Mouse (Mus musculus): ENCODE data around the gene Slc30a1. TPM values are rescaled to one million over a fixed set of nuclear protein-coding genes. Genes with fewer than 3 reads are reported as not detected.

The Slc30a1 gene
- polyA plus RNA-seq, 1 experiment from 2014 or later = 1.7 TPM

- Histone ChIP-seq H3K9ac (no peak overlapping the region), H3K4me2 (no peak overlapping the region), H3K27ac (no peak overlapping the region), H3K4me3 (no peak overlapping the region), H3K4me1 (no peaks in the 10 kb centered on the region), H3K27me3 (no peaks in the 10 kb centered on the region), H3K9me3 (no peaks in the 10 kb centered on the region), H3K36me3 (no peaks in the 10 kb centered on the region)
- 74% methylated on average over 8 of the region's 8 CpGs for WGBS
- no peak for ATAC-seq (ENCODE audit: insufficient number of reproducible peaks, insufficient read depth, low FRiP score, low TSS enrichment, low read depth)
Measured at GRCm38 (mm10) chr1:191947796-191948195, 41.2 kb downstream of the Slc30a1 start.

GRCm38 (mm10) chr1:191948600-191948999, 42.0 kb downstream of the Slc30a1 start:
- Histone ChIP-seq H3K36me3 (no peaks in the 10 kb centered on the region), H3K4me1 (no peaks in the 10 kb centered on the region), H3K27me3 (no peaks in the 10 kb centered on the region), H3K9me3 (no peaks in the 10 kb centered on the region), H3K27ac (no peak overlapping the region), H3K4me2 (no peak overlapping the region), H3K9ac (no peak overlapping the region), H3K4me3 (no peak overlapping the region)
- 80% methylated on average over 8 of the region's 8 CpGs for WGBS
- no peak for ATAC-seq (ENCODE audit: insufficient number of reproducible peaks, insufficient read depth, low FRiP score, low TSS enrichment, low read depth)

- no peak overlapping the region for H3K4me3 ChIP-seq
- no peaks in the 10 kb centered on the region for H3K36me3 ChIP-seq
- 61% methylated on average over 2 of the region's 2 CpGs for WGBS
- H3K4me1 ChIP-seq = no peaks in the 10 kb centered on the region
- H3K9ac ChIP-seq = no peak overlapping the region
- H3K27me3 ChIP-seq = no peaks in the 10 kb centered on the region
- H3K9me3 ChIP-seq = no peaks in the 10 kb centered on the region
- ATAC-seq (ENCODE audit: insufficient number of reproducible peaks, insufficient read depth, low FRiP score, low TSS enrichment, low read depth) = no peak
- H3K4me2 ChIP-seq = no peak overlapping the region
- H3K27ac ChIP-seq = no peak overlapping the region
Measured at GRCm38 (mm10) chr1:191950611-191951010, 44.0 kb downstream of the Slc30a1 start.

GRCm38 (mm10) chr1:191952733-191953335, 46.3 kb downstream of the Slc30a1 start:
- no peaks in the 10 kb centered on the region for H3K4me1 ChIP-seq
- H3K27ac ChIP-seq = no peak overlapping the region
- H3K9ac ChIP-seq = no peak overlapping the region
- H3K4me2 ChIP-seq = no peak overlapping the region
- H3K36me3 ChIP-seq = no peaks in the 10 kb centered on the region
- H3K9me3 ChIP-seq = no peaks in the 10 kb centered on the region
- 91% methylated on average over 11 of the region's 11 CpGs for WGBS
- no peak for ATAC-seq (ENCODE audit: insufficient number of reproducible peaks, insufficient read depth, low FRiP score, low TSS enrichment, low read depth)
- H3K4me3 ChIP-seq = no peak overlapping the region
- no peaks in the 10 kb centered on the region for H3K27me3 ChIP-seq

- H3K9ac ChIP-seq = no peak overlapping the region
- H3K4me3 ChIP-seq = no peak overlapping the region
- no peaks in the 10 kb centered on the region for H3K27me3 ChIP-seq
- no peak overlapping the region for H3K4me2 ChIP-seq
- ATAC-seq (ENCODE audit: insufficient number of reproducible peaks, insufficient read depth, low FRiP score, low TSS enrichment, low read depth) = no peak
- 55% methylated on average over 3 of the region's 3 CpGs for WGBS
- no peaks in the 10 kb centered on the region for H3K9me3 ChIP-seq
- H3K27ac ChIP-seq = no peak overlapping the region
- H3K4me1 ChIP-seq = no peaks in the 10 kb centered on the region
- H3K36me3 ChIP-seq = no peaks in the 10 kb centered on the region
Measured at GRCm38 (mm10) chr1:191955101-191955500, 48.5 kb downstream of the Slc30a1 start.

- Histone ChIP-seq H3K4me3 (no peak overlapping the region), H3K36me3 (no peaks in the 10 kb centered on the region), H3K9ac (no peak overlapping the region), H3K9me3 (no peaks in the 10 kb centered on the region), H3K27me3 (0 out of 2 replicates have a peak, but pooled peaks cover 3% of the 10 kb centered on the region), H3K4me2 (no peak overlapping the region), H3K4me1 (no peaks in the 10 kb centered on the region), H3K27ac (peak overlapping the region; percentile 2; the same call in 1 of the 2 replicates)
- ATAC-seq (ENCODE audit: insufficient number of reproducible peaks, insufficient read depth, low FRiP score, low TSS enrichment, low read depth) = 0 out of 2 replicates have a peak, but pooled peaks have one; percentile 13
- WGBS = 70% methylated on average over 3 of the region's 3 CpGs
Measured at GRCm38 (mm10) chr1:191956261-191956660, 49.7 kb downstream of the Slc30a1 start.

- Histone ChIP-seq H3K4me3 (no peak overlapping the region), H3K9me3 (no peaks in the 10 kb centered on the region), H3K9ac (no peak overlapping the region), H3K4me1 (no peaks in the 10 kb centered on the region), H3K36me3 (no peaks in the 10 kb centered on the region), H3K27ac (no peak overlapping the region), H3K4me2 (no peak overlapping the region), H3K27me3 (0 out of 2 replicates have a peak, but pooled peaks cover 3% of the 10 kb centered on the region)
- ATAC-seq (ENCODE audit: insufficient number of reproducible peaks, insufficient read depth, low FRiP score, low TSS enrichment, low read depth) = no peak
- WGBS = 94% methylated on average over 2 of the region's 2 CpGs
Measured at GRCm38 (mm10) chr1:191956871-191957270, 50.3 kb downstream of the Slc30a1 start.

GRCm38 (mm10) chr1:191957321-191957720, 50.8 kb downstream of the Slc30a1 start:
- no peak overlapping the region for H3K4me3 ChIP-seq
- ATAC-seq (ENCODE audit: insufficient number of reproducible peaks, insufficient read depth, low FRiP score, low TSS enrichment, low read depth) = no peak
- H3K27me3 ChIP-seq = 0 out of 2 replicates have a peak, but pooled peaks cover 3% of the 10 kb centered on the region
- H3K9me3 ChIP-seq = no peaks in the 10 kb centered on the region
- H3K4me2 ChIP-seq = no peak overlapping the region
- WGBS = 88% methylated on average over 3 of the region's 3 CpGs
- H3K4me1 ChIP-seq = no peaks in the 10 kb centered on the region
- no peaks in the 10 kb centered on the region for H3K36me3 ChIP-seq
- H3K9ac ChIP-seq = no peak overlapping the region
- H3K27ac ChIP-seq = no peak overlapping the region

- no peak for ATAC-seq (ENCODE audit: insufficient number of reproducible peaks, insufficient read depth, low FRiP score, low TSS enrichment, low read depth)
- 0 out of 2 replicates have a peak, but pooled peaks cover 3% of the 10 kb centered on the region for H3K27me3 ChIP-seq
- no peak overlapping the region for H3K27ac ChIP-seq
- 65% methylated on average over 2 of the region's 2 CpGs for WGBS
- H3K36me3 ChIP-seq = no peaks in the 10 kb centered on the region
- H3K9me3 ChIP-seq = no peaks in the 10 kb centered on the region
- no peak overlapping the region for H3K4me3 ChIP-seq
- peaks cover 9% of the 10 kb centered on the region for H3K4me1 ChIP-seq
- no peak overlapping the region for H3K9ac ChIP-seq
- H3K4me2 ChIP-seq = no peak overlapping the region
Measured at GRCm38 (mm10) chr1:191960946-191961345, 54.4 kb downstream of the Slc30a1 start.

Other genes starting within 250 kb of the Slc30a1 start
- gene Lpgat1, start 188.9 kb upstream of the Slc30a1 start, polyA plus RNA-seq (2015; fragmentation: Nextera tagmentation; extraction: Ambion mirVana) = 19.0 and 24.3 TPM in 2 replicates
- gene Nek2, start 85.3 kb upstream of the Slc30a1 start, polyA plus RNA-seq (2015; fragmentation: Nextera tagmentation; extraction: Ambion mirVana) = 33.6 and 35.0 TPM in 2 replicates
- gene Rd3, start 70.6 kb downstream of the Slc30a1 start, polyA plus RNA-seq (2015; fragmentation: Nextera tagmentation; extraction: Ambion mirVana) = 1.7 and 3.8 TPM in 2 replicates
- 17.2 and 21.8 TPM in 2 replicates for gene Traf5, start 185.8 kb downstream of the Slc30a1 start, polyA plus RNA-seq (2015; fragmentation: Nextera tagmentation; extraction: Ambion mirVana)
- gene Rcor3, start 231.3 kb downstream of the Slc30a1 start, polyA plus RNA-seq (2015; fragmentation: Nextera tagmentation; extraction: Ambion mirVana) = 28.3 and 28.5 TPM in 2 replicates

Data from embryonic facial prominence, embryonic 13.5 days (tissue).